Mouse (Mus musculus) lung, adult 2 months (tissue): ENCODE measurements around the gene Shisa5.

Source experiments
- CTCF ChIP-seq: fragments of 200-500 bp; IDR thresholded peaks from 2 replicates; pipeline ENCODE4 v1.5.1; 2011; ENCODE audit warnings: mild to moderate bottlenecking, low read length, control low read depth; ENCODE audit not compliant: insufficient read depth
- POLR2A ChIP-seq: fragments of 200-500 bp; IDR thresholded peaks from 2 replicates; pipeline ENCODE4 v1.6.1; 2011; ENCODE audit warnings: low read depth, mild to moderate bottlenecking, control low read depth, low read length, borderline replicate concordance; ENCODE audit errors: extremely low read depth

DNA sequence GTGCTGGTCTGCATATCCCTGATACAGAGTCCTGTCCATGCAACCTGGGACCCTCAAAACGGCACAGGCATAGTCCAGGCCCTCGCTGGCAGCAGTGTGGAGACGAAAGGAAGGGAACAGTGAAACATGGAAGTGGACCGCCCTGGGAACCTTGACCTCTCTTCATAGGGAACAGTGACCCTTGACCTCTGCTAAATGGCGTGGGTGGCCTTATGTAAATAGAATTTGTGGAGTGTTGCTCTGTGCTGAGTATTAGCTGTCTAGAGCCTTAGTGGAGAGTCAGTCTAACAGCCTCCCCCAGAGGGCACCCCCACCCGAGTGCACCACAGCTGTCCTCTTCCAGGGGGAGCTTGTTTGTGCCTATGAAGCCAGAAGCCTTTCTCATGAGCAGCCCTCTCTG, 54.4 kb downstream of the Shisa5 start:
- TF ChIP-seq CTCF (no peak), POLR2A (no peak)
